Mouse (Mus musculus): ENCODE results near the gene Nat8f2. TPM values are rescaled to one million over a fixed set of nuclear protein-coding genes. Genes with fewer than 3 reads are reported as not detected.
A peak's percentile ranks its signal among the peaks of the same experiment; 100 is the strongest.

The Nat8f2 gene
- total and polyA plus RNA-seq, 3 experiments, result 0.06 to 0.12 TPM; not detected in 1

DNA sequence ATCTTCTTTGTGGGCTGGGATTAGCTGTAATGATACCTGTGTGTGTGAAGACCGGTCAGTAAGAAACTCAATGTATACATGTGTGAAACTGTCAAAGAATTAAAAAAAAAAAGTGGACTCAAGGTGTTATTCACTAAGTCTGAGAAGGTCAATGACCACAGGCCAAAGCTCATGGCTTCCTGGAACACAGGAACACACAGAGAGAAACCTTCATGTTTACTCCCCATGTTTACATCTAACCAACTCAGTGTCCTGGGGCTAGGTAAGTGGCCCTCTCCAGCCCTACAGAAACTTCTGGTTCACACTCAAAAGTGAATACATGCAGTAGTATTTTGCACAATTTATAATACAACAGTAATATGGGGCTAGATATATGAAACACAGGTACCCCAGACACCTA lies 40.7 kb upstream of the Nat8f2 start:
- peaks cover under 1% of the 10 kb centered on the region; the same call in 1 of the 2 replicates for H3K79me2 ChIP-seq (ENCODE audit: control insufficient read depth, insufficient read depth, low read length, poor library complexity)
- no peak overlapping the region for H3K27ac ChIP-seq (ENCODE audit: control insufficient read depth, low read depth, low read length)
- no peaks in the 10 kb centered on the region for H3K9me3 ChIP-seq (replicated peaks; ENCODE audit: insufficient read depth, low read length)
- no peaks in the 10 kb centered on the region for H3K27me3 ChIP-seq (ENCODE audit: control insufficient read depth in 1 of 2, insufficient read depth in 2 of 2, low read length in 2 of 2)
- peaks cover 0 to 12% of the 10 kb centered on the region in 2 experiments; a peak in 2 of 4 replicates for H3K36me3 ChIP-seq (ENCODE audit: control insufficient read depth in 1 of 2, insufficient read depth in 2 of 2, low read length in 2 of 2)
- H3K9ac ChIP-seq (ENCODE audit: control insufficient read depth, low read depth, low read length, poor library complexity, severe bottlenecking), result no peak overlapping the region
- H3K4me1 ChIP-seq (ENCODE audit: control insufficient read depth in 1 of 2, insufficient read depth in 2 of 2, low read length in 2 of 2), result peaks cover 6% of the 10 kb centered on the region in 2 experiments; a peak in 3 of 4 replicates
- DNase-seq (ENCODE audit: low read depth, low spot score), result no peak
- no peak for TF ChIP-seq MEF2A (IDR thresholded peaks at IDR 0.05; ENCODE audit: extremely low read depth, insufficient replicate concordance, low read depth, low read length, poor library complexity, severe bottlenecking)
- no peak for TF ChIP-seq MYC (IDR thresholded peaks at IDR 0.05; ENCODE audit: low read depth, low read length)
- TF ChIP-seq ZKSCAN1 (IDR thresholded peaks at IDR 0.05; ENCODE audit: low read depth, low read length), result no peak
- TF ChIP-seq CTCF (IDR thresholded peaks at IDR 0.05 in 2 of 3, conservative IDR thresholded peaks at IDR 0.05 in 1 of 3; ENCODE audit: control insufficient read depth in 1 of 3, insufficient read depth in 1 of 3, low read depth in 2 of 3, low read length in 3 of 3, poor library complexity in 1 of 3, severe bottlenecking in 1 of 3), result no peak
- TF ChIP-seq POLR2AphosphoS2 (IDR thresholded peaks at IDR 0.05; ENCODE audit: low read length), result no peak
- no peak for TF ChIP-seq NRF1 (IDR thresholded peaks at IDR 0.05; ENCODE audit: insufficient read depth, low read depth, low read length, poor library complexity, severe bottlenecking)
- no peak for TF ChIP-seq MAFK (IDR thresholded peaks at IDR 0.05; ENCODE audit: borderline replicate concordance, low read depth, low read length)
- no peak for TF ChIP-seq ELF1 (IDR thresholded peaks at IDR 0.05; ENCODE audit: low read depth, low read length)
- H3K4me3 ChIP-seq (ENCODE audit: control insufficient read depth in 1 of 2, insufficient read depth in 1 of 2, low read depth in 2 of 2, low read length in 2 of 2), result no peak overlapping the region

DNA sequence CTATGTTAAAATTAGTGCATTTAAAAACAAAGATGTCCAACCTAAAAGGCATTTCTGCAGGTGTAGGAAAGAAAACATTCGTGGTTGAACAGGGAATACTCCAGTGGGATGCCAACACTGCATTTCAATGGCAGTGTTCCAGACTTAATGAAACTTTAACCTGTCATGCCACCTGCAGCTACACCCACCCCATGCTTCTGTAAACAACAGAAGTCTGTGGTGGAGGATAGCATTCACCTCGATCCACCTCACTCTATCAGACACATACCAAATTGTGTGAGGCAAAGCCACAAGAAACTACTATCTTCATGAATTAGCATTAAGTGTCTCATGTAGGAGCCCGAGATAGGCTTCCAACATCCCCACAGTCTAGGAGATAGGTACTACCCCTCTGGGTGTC lies 39.4 kb upstream of the Nat8f2 start:
- H3K27ac ChIP-seq (ENCODE audit: control insufficient read depth, low read depth, low read length), result no peak overlapping the region
- H3K4me3 ChIP-seq (ENCODE audit: control insufficient read depth in 1 of 2, insufficient read depth in 1 of 2, low read depth in 2 of 2, low read length in 2 of 2), result no peak overlapping the region
- no peaks in the 10 kb centered on the region for H3K27me3 ChIP-seq (ENCODE audit: control insufficient read depth in 1 of 2, insufficient read depth in 2 of 2, low read length in 2 of 2)
- 0 out of 2 replicates have a peak, but pooled peaks have one; percentile 21 for TF ChIP-seq ETS1 (IDR thresholded peaks at IDR 0.05; ENCODE audit: low read depth, low read length)
- TF ChIP-seq CHD2 (IDR thresholded peaks at IDR 0.05; ENCODE audit: low read length), result no peak
- TF ChIP-seq ZMIZ1 (IDR thresholded peaks at IDR 0.05; ENCODE audit: low read depth, low read length), result no peak
- TF ChIP-seq E2F4 (IDR thresholded peaks at IDR 0.05; ENCODE audit: borderline replicate concordance, low read depth, low read length), result no peak
- TF ChIP-seq KAT2A (conservative IDR thresholded peaks at IDR 0.05; ENCODE audit: low read depth, low read length), result no peak
- TF ChIP-seq TAL1 (IDR thresholded peaks at IDR 0.05; ENCODE audit: low read length), result no peak
- no peak for TF ChIP-seq POLR2A (IDR thresholded peaks at IDR 0.05; ENCODE audit: control insufficient read depth in 1 of 2, insufficient read depth in 1 of 2, low read depth in 1 of 2, low read length in 2 of 2, poor library complexity in 1 of 2)
- no peak for TF ChIP-seq MAZ (IDR thresholded peaks at IDR 0.05; ENCODE audit: low read depth, low read length)
- peak in 1 of 2 experiments; percentile 71; a peak in 2 of 4 replicates for TF ChIP-seq EP300 (IDR thresholded peaks at IDR 0.05; ENCODE audit: low read depth in 1 of 2, low read length in 2 of 2)
- TF ChIP-seq ELF1 (IDR thresholded peaks at IDR 0.05; ENCODE audit: low read depth, low read length), result no peak
- TF ChIP-seq ZC3H11A (IDR thresholded peaks at IDR 0.05; ENCODE audit: low read depth, low read length), result no peak
- no peak for TF ChIP-seq MAFK (IDR thresholded peaks at IDR 0.05; ENCODE audit: borderline replicate concordance, low read depth, low read length)
- TF ChIP-seq SIN3A (IDR thresholded peaks at IDR 0.05; ENCODE audit: low read length), result no peak
- TF ChIP-seq USF1 (IDR thresholded peaks at IDR 0.05; ENCODE audit: low read depth, low read length), result no peak
- TF ChIP-seq MYC (IDR thresholded peaks at IDR 0.05; ENCODE audit: low read depth, low read length), result no peak
- TF ChIP-seq GATA1 (IDR thresholded peaks at IDR 0.05; ENCODE audit: low read depth, low read length), result no peak
- TF ChIP-seq GABPA (IDR thresholded peaks at IDR 0.05; ENCODE audit: low read depth, low read length), result no peak
- TF ChIP-seq RAD21 (IDR thresholded peaks at IDR 0.05; ENCODE audit: low read depth, low read length), result no peak
- TF ChIP-seq CHD1 (IDR thresholded peaks at IDR 0.05; ENCODE audit: low read depth, low read length), result no peak
- 0 out of 2 replicates have a peak, but pooled peaks have one; percentile 43 for TF ChIP-seq TCF12 (IDR thresholded peaks at IDR 0.05; ENCODE audit: low read depth, low read length)
- no peak for TF ChIP-seq BHLHE40 (IDR thresholded peaks at IDR 0.05; ENCODE audit: borderline replicate concordance, low read depth, low read length)
- TF ChIP-seq HCFC1 (IDR thresholded peaks at IDR 0.05; ENCODE audit: low read depth, low read length), result no peak
- no peak for TF ChIP-seq CTCF (IDR thresholded peaks at IDR 0.05 in 2 of 3, conservative IDR thresholded peaks at IDR 0.05 in 1 of 3; ENCODE audit: control insufficient read depth in 1 of 3, insufficient read depth in 1 of 3, low read depth in 2 of 3, low read length in 3 of 3, poor library complexity in 1 of 3, severe bottlenecking in 1 of 3)
- TF ChIP-seq MAX (IDR thresholded peaks at IDR 0.05; ENCODE audit: low read length), result no peak
- no peaks in the 10 kb centered on the region for H3K9me3 ChIP-seq (replicated peaks; ENCODE audit: insufficient read depth, low read length)
- peak; percentile 18 for DNase-seq (ENCODE audit: low read depth, low spot score)
- peaks cover 2 to 7% of the 10 kb centered on the region in 2 experiments; a peak in 3 of 4 replicates for H3K4me1 ChIP-seq (ENCODE audit: control insufficient read depth in 1 of 2, insufficient read depth in 2 of 2, low read length in 2 of 2)
- no peaks in the 10 kb centered on the region; the same call in 1 of the 2 replicates for H3K79me2 ChIP-seq (ENCODE audit: control insufficient read depth, insufficient read depth, low read length, poor library complexity)
- H3K36me3 ChIP-seq (ENCODE audit: control insufficient read depth in 1 of 2, insufficient read depth in 2 of 2, low read length in 2 of 2), result peaks cover 0 to 5% of the 10 kb centered on the region in 2 experiments; a peak in 1 of 4 replicates
- no peak overlapping the region for H3K9ac ChIP-seq (ENCODE audit: control insufficient read depth, low read depth, low read length, poor library complexity, severe bottlenecking)
